Mouse (Mus musculus) heart, embryonic 12.5 days (tissue): ENCODE measurements around the gene Xrn2. TPM values are rescaled to one million over a fixed set of nuclear protein-coding genes. Genes with fewer than 3 reads are reported as not detected.

ENCODE experiments used
- ATAC-seq: fragments of 200-750 bp; cut with Nextera tagmentation; 2 replicates; pipeline ENCODE4 v1.8.0; 2017; ENCODE audit warnings: moderate TSS enrichment, moderate library complexity; ENCODE audit not compliant: insufficient number of reproducible peaks, low FRiP score
- H3K27ac ChIP-seq: fragments of 300-500 bp; sonication (generic); 2 replicates; pipeline ENCODE4 v1.5.1; 2016; ENCODE audit warnings: mild to moderate bottlenecking, moderate library complexity; ENCODE audit not compliant: poor library complexity, severe bottlenecking
- H3K27me3 ChIP-seq: fragments of 300-500 bp; sonication (generic); replicated peaks from 2 replicates; pipeline ENCODE4 v1.6.1; 2016; ENCODE audit warnings: mild to moderate bottlenecking, moderate library complexity
- H3K36me3 ChIP-seq: fragments of 300-500 bp; sonication (generic); 2 replicates; pipeline ENCODE4 v1.6.1; 2016; ENCODE audit warnings: mild to moderate bottlenecking, moderate library complexity
- H3K4me1 ChIP-seq: fragments of 300-500 bp; sonication (generic); replicated peaks from 2 replicates; pipeline ENCODE4 v1.6.1; 2016; ENCODE audit warnings: mild to moderate bottlenecking
- H3K4me2 ChIP-seq: fragments of 300-500 bp; sonication (generic); 2 replicates; pipeline ENCODE4 v1.6.1; 2016; ENCODE audit warnings: mild to moderate bottlenecking, moderate library complexity
- H3K4me3 ChIP-seq: fragments of 300-500 bp; sonication (generic); 2 replicates; pipeline ENCODE4 v1.5.1; 2016; ENCODE audit warnings: mild to moderate bottlenecking
- H3K9ac ChIP-seq: fragments of 300-500 bp; sonication (generic); 2 replicates; pipeline ENCODE4 v1.6.1; 2016; ENCODE audit warnings: mild to moderate bottlenecking, moderate library complexity
- H3K9me3 ChIP-seq: fragments of 300-500 bp; sonication (generic); replicated peaks from 2 replicates; pipeline ENCODE4 v1.6.1; 2016; ENCODE audit warnings: mild to moderate bottlenecking, moderate library complexity
- WGBS: fragments of 180-500 bp; shearing (Covaris S2); methylation state at CpG from one replicate; pipeline ENCODE4 v1.1.7; 2016; 5-methylcytosine and 5-hydroxymethylcytosine counted together
- polyA plus RNA-seq: library from polyadenylated mRNA; unstranded; fragments of >200 nt; fragmentation: Nextera tagmentation; extraction: Ambion mirVana; gene quantifications from 2 replicates; pipeline ENCODE4 v1.2.1, GENCODE M21; 2016

The Xrn2 gene
- polyA plus RNA-seq = 62.0 and 64.3 TPM in 2 replicates

GRCm38 (mm10) chr2:147012623-147013184, at the start of gene Xrn2:
Gene Xrn2, plus strand, starts transcription at chr2:147012996.
- 0 out of 2 replicates have a peak, but pooled peaks cover 9% of the 10 kb centered on the region for H3K36me3 ChIP-seq
- H3K4me1 ChIP-seq = peaks cover 17% of the 10 kb centered on the region
- peak within 1 kb of the TSS; percentile 99 for H3K27ac ChIP-seq
- under 1% methylated on average over 37 of the region's 37 CpGs for WGBS
- peak within 1 kb of the TSS; percentile 74 for H3K4me3 ChIP-seq
- H3K4me2 ChIP-seq = peak within 1 kb of the TSS; percentile 74
- peak; percentile 95 for ATAC-seq
- H3K9ac ChIP-seq = peak within 1 kb of the TSS; percentile 80
- no peaks in the 10 kb centered on the region for H3K9me3 ChIP-seq
- H3K27me3 ChIP-seq = no peaks in the 10 kb centered on the region

- Histone ChIP-seq H3K4me1 (0 out of 2 replicates have a peak, but pooled peaks cover 4% of the 10 kb centered on the region), H3K27ac (no peak overlapping the region), H3K9me3 (no peaks in the 10 kb centered on the region), H3K4me2 (no peak overlapping the region), H3K4me3 (no peak overlapping the region), H3K27me3 (no peaks in the 10 kb centered on the region), H3K9ac (no peak overlapping the region), H3K36me3 (peaks cover 4% of the 10 kb centered on the region; the same call in 1 of the 2 replicates)
- 75% methylated on average over 3 of the region's 3 CpGs for WGBS
- ATAC-seq = no peak
Measured at GRCm38 (mm10) chr2:146975024-146975423, 37.8 kb upstream of the Xrn2 start.

- Histone ChIP-seq H3K4me1 (0 out of 2 replicates have a peak, but pooled peaks cover 4% of the 10 kb centered on the region), H3K4me3 (no peak overlapping the region), H3K27me3 (no peaks in the 10 kb centered on the region), H3K36me3 (no peaks in the 10 kb centered on the region), H3K9ac (no peak overlapping the region), H3K9me3 (no peaks in the 10 kb centered on the region), H3K27ac (no peak overlapping the region), H3K4me2 (no peak overlapping the region)
- WGBS = 60% methylated on average over 3 of the region's 3 CpGs
- ATAC-seq = no peak
Measured at GRCm38 (mm10) chr2:146975453-146976028, 37.3 kb upstream of the Xrn2 start.

- 89% methylated on average over 2 of the region's 2 CpGs for WGBS
- H3K4me2 ChIP-seq = no peak overlapping the region
- no peaks in the 10 kb centered on the region for H3K9me3 ChIP-seq
- H3K27me3 ChIP-seq = no peaks in the 10 kb centered on the region
- no peak overlapping the region for H3K27ac ChIP-seq
- H3K9ac ChIP-seq = no peak overlapping the region
- H3K36me3 ChIP-seq = no peaks in the 10 kb centered on the region
- no peak overlapping the region for H3K4me3 ChIP-seq
- peaks cover 16% of the 10 kb centered on the region for H3K4me1 ChIP-seq
- ATAC-seq = no peak
Measured at GRCm38 (mm10) chr2:146982786-146983185, 30.0 kb upstream of the Xrn2 start.

- Histone ChIP-seq H3K27ac (peak overlapping the region; percentile 68; the same call in 1 of the 2 replicates), H3K4me1 (peaks cover 16% of the 10 kb centered on the region), H3K4me3 (no peak overlapping the region), H3K9me3 (no peaks in the 10 kb centered on the region), H3K4me2 (no peak overlapping the region), H3K9ac (no peak overlapping the region), H3K36me3 (no peaks in the 10 kb centered on the region), H3K27me3 (no peaks in the 10 kb centered on the region)
- WGBS = 93% methylated on average over 2 of the region's 2 CpGs
- ATAC-seq = no peak
Measured at GRCm38 (mm10) chr2:146984831-146985230, 28.0 kb upstream of the Xrn2 start.

GRCm38 (mm10) chr2:146985807-146986206, 27.0 kb upstream of the Xrn2 start:
- WGBS = 16% methylated on average over 1 of the region's 1 CpGs
- ATAC-seq = peak; percentile 61
- H3K4me1 ChIP-seq = peaks cover 16% of the 10 kb centered on the region
- H3K27ac ChIP-seq = peak overlapping the region; percentile 68
- H3K9ac ChIP-seq = no peak overlapping the region
- no peaks in the 10 kb centered on the region for H3K27me3 ChIP-seq
- H3K4me2 ChIP-seq = no peak overlapping the region
- H3K9me3 ChIP-seq = no peaks in the 10 kb centered on the region
- H3K4me3 ChIP-seq = no peak overlapping the region
- H3K36me3 ChIP-seq = no peaks in the 10 kb centered on the region

- Histone ChIP-seq H3K9me3 (no peaks in the 10 kb centered on the region), H3K4me2 (no peak overlapping the region), H3K9ac (no peak overlapping the region), H3K27me3 (no peaks in the 10 kb centered on the region), H3K4me3 (no peak overlapping the region), H3K27ac (peak overlapping the region; percentile 68; the same call in 1 of the 2 replicates), H3K4me1 (peaks cover 16% of the 10 kb centered on the region), H3K36me3 (no peaks in the 10 kb centered on the region)
- ATAC-seq = peak; percentile 39; the same call in 1 of the 2 replicates
Measured at GRCm38 (mm10) chr2:146986429-146986828, 26.4 kb upstream of the Xrn2 start.

GRCm38 (mm10) chr2:147007265-147007664, 5.5 kb upstream of the Xrn2 start:
- no peaks in the 10 kb centered on the region for H3K27me3 ChIP-seq
- WGBS = 77% methylated on average over 2 of the region's 2 CpGs
- 0 out of 2 replicates have a peak, but pooled peaks cover 6% of the 10 kb centered on the region for H3K36me3 ChIP-seq
- peaks cover 8% of the 10 kb centered on the region for H3K4me1 ChIP-seq
- H3K27ac ChIP-seq = no peak overlapping the region
- H3K9ac ChIP-seq = no peak overlapping the region
- H3K4me3 ChIP-seq = no peak overlapping the region
- H3K9me3 ChIP-seq = no peaks in the 10 kb centered on the region
- ATAC-seq = no peak
- H3K4me2 ChIP-seq = no peak overlapping the region

GRCm38 (mm10) chr2:147009084-147009483, 3.7 kb upstream of the Xrn2 start:
- H3K4me1 ChIP-seq = peaks cover 9% of the 10 kb centered on the region
- H3K36me3 ChIP-seq = 0 out of 2 replicates have a peak, but pooled peaks cover 6% of the 10 kb centered on the region
- no peak overlapping the region for H3K27ac ChIP-seq
- no peak overlapping the region for H3K4me3 ChIP-seq
- no peaks in the 10 kb centered on the region for H3K27me3 ChIP-seq
- H3K9me3 ChIP-seq = no peaks in the 10 kb centered on the region
- H3K4me2 ChIP-seq = no peak overlapping the region
- no peak overlapping the region for H3K9ac ChIP-seq
- ATAC-seq = no peak

GRCm38 (mm10) chr2:147010141-147010540, 2.7 kb upstream of the Xrn2 start:
- Histone ChIP-seq H3K27me3 (no peaks in the 10 kb centered on the region), H3K4me1 (peaks cover 17% of the 10 kb centered on the region), H3K9ac (no peak overlapping the region), H3K27ac (no peak overlapping the region), H3K4me2 (no peak overlapping the region), H3K36me3 (0 out of 2 replicates have a peak, but pooled peaks cover 6% of the 10 kb centered on the region), H3K9me3 (no peaks in the 10 kb centered on the region), H3K4me3 (no peak overlapping the region)
- ATAC-seq = no peak
- WGBS = 90% methylated on average over 4 of the region's 4 CpGs

- H3K27me3 ChIP-seq = no peaks in the 10 kb centered on the region
- no peak overlapping the region for H3K4me2 ChIP-seq
- H3K9me3 ChIP-seq = no peaks in the 10 kb centered on the region
- H3K27ac ChIP-seq = no peak overlapping the region
- H3K9ac ChIP-seq = no peak overlapping the region
- H3K4me1 ChIP-seq = peaks cover 17% of the 10 kb centered on the region
- ATAC-seq = no peak
- WGBS = 92% methylated on average over 9 of the region's 9 CpGs
- no peak overlapping the region for H3K4me3 ChIP-seq
- 0 out of 2 replicates have a peak, but pooled peaks cover 9% of the 10 kb centered on the region for H3K36me3 ChIP-seq
Measured at GRCm38 (mm10) chr2:147010952-147011351, 1.8 kb upstream of the Xrn2 start.
